Mouse (Mus musculus) midbrain, postnatal 0 days (tissue): Measurements from ENCODE around the gene Syne1. TPM values are rescaled to one million over a fixed set of nuclear protein-coding genes. Genes with fewer than 3 reads are reported as not detected.

Source experiments
- ATAC-seq: fragments of 200-750 bp; cut with Nextera tagmentation; 2 replicates; pipeline ENCODE4 v1.8.0; 2017; ENCODE audit warnings: moderate number of reproducible peaks, mild to moderate bottlenecking, moderate TSS enrichment, moderate library complexity; ENCODE audit not compliant: low FRiP score
- DNase-seq: peaks from one replicate; pipeline ENCODE4 v3.0.0-alpha.2; 2015; ENCODE audit warnings: low spot score
- H3K27ac ChIP-seq: fragments of 300-500 bp; sonication (generic); 2 replicates; pipeline ENCODE4 v1.5.1; 2014; ENCODE audit warnings: low read depth, mild to moderate bottlenecking, low read length, mixed read lengths
- H3K27me3 ChIP-seq: fragments of 300-500 bp; sonication (generic); 2 replicates; pipeline ENCODE4 v1.6.1; 2014; ENCODE audit warnings: low read length, control low read depth, mixed read lengths; ENCODE audit not compliant: insufficient read depth
- H3K36me3 ChIP-seq: fragments of 300-500 bp; sonication (generic); 2 replicates; pipeline ENCODE4 v1.6.1; 2014; ENCODE audit warnings: low read length, control low read depth, mixed read lengths; ENCODE audit not compliant: insufficient read depth
- H3K4me1 ChIP-seq: fragments of 300-500 bp; sonication (generic); 2 replicates; pipeline ENCODE4 v1.6.1; 2014; ENCODE audit warnings: mild to moderate bottlenecking, control low read depth, antibody characterized with exemption, low read length, mixed read lengths; ENCODE audit not compliant: insufficient read depth
- H3K4me2 ChIP-seq: fragments of 300-500 bp; sonication (generic); 2 replicates; pipeline ENCODE4 v1.6.1; 2014; ENCODE audit warnings: low read depth, mild to moderate bottlenecking, low read length, mixed read lengths; ENCODE audit not compliant: poor library complexity, severe bottlenecking
- H3K4me3 ChIP-seq: fragments of 300-500 bp; sonication (generic); 2 replicates; pipeline ENCODE4 v1.5.1; 2014; ENCODE audit warnings: low read depth, mild to moderate bottlenecking, low read length, moderate library complexity
- H3K9ac ChIP-seq: fragments of 300-500 bp; sonication (generic); replicated peaks from 2 replicates; pipeline ENCODE4 v1.6.1; 2014; ENCODE audit warnings: mild to moderate bottlenecking, low read length, moderate library complexity, mixed read lengths; ENCODE audit not compliant: poor library complexity, severe bottlenecking
- H3K9me3 ChIP-seq: fragments of 300-500 bp; sonication (generic); 2 replicates; pipeline ENCODE4 v1.6.1; 2016; ENCODE audit warnings: low read length, control low read depth
- CTCF ChIP-seq: IDR thresholded peaks from 2 replicates; pipeline ENCODE4 v1.5.1; 2016; ENCODE audit warnings: antibody characterized with exemption, mild to moderate bottlenecking
- WGBS: fragments of 180-500 bp; shearing (Covaris S2); extraction: QIAGEN DNeasy Blood & Tissue Kit; methylation state at CpG from one replicate; pipeline ENCODE4 v1.1.7; 2014; 5-methylcytosine and 5-hydroxymethylcytosine counted together
- polyA plus RNA-seq: library from polyadenylated mRNA; unstranded; fragments of >200 nt; fragmentation: Nextera tagmentation; extraction: Ambion mirVana; gene quantifications from 2 replicates; pipeline ENCODE4 v1.2.1, GENCODE M21; 2015
- total RNA-seq: library from RNA; depleted of rRNA; stranded (reverse); fragments of >200 nt; gene quantifications from 2 replicates; pipeline ENCODE4 v1.2.3, GENCODE M21; 2014

Syne1 gene
- total and polyA plus RNA-seq, 2 experiments from 2014 or later: 18.6 to 99.3 TPM

DNA sequence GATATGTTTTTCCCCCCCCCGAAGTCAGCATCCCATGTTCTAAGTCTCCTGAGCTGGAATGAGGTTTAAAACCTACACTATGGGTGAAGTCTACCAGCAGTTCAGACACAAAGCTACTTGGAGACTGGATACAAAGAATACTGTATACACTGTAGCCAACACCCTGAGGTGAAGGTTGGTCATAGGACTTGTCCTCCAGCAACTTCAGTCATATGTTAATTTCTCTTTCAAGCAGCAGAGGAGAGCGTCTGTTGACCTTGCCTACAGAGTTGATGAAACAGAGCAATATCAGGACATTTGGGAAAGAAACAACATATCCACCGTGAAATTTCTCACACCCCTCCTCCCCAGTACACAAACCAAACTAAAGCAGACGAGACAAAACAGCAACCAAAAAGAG lies 9.2 kb upstream of the Syne1 start:
- TF ChIP-seq CTCF: no peak
- Histone ChIP-seq H3K4me1 (no peaks in the 10 kb centered on the region), H3K27ac (no peak overlapping the region), H3K9ac (no peak overlapping the region), H3K27me3 (no peaks in the 10 kb centered on the region), H3K4me3 (no peak overlapping the region), H3K36me3 (no peaks in the 10 kb centered on the region), H3K9me3 (no peaks in the 10 kb centered on the region), H3K4me2 (no peak overlapping the region)
- no peak for DNase-seq
- 79% methylated on average over 4 of the region's 4 CpGs for WGBS
- no peak for ATAC-seq

DNA sequence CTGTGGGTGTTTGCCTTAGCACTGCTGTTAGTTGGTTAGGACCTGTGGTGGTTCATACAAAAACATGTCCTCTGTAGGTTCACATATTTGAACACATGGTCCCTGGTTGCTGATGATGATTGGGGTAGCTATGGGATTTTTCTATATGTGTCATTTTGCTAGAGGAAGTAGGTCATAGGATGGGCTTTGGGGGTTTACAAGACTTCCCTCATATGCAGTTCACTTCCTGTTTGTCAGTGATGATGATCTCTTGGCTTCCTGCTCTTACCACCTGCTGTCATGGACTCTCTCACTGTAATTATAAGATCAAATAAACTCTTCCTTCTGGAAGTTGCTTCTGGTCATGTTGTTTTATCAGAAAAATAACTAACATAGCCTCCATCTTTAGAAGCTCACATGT lies 7.5 kb upstream of the Syne1 start:
- DNase-seq (no peak), ATAC-seq (no peak)
- no peak for TF ChIP-seq CTCF
- H3K4me2 ChIP-seq: no peak overlapping the region
- H3K4me3 ChIP-seq: no peak overlapping the region
- no peaks in the 10 kb centered on the region for H3K9me3 ChIP-seq
- no peaks in the 10 kb centered on the region for H3K36me3 ChIP-seq
- H3K27ac ChIP-seq: no peak overlapping the region
- no peaks in the 10 kb centered on the region for H3K4me1 ChIP-seq
- H3K9ac ChIP-seq: no peak overlapping the region
- no peaks in the 10 kb centered on the region for H3K27me3 ChIP-seq

DNA sequence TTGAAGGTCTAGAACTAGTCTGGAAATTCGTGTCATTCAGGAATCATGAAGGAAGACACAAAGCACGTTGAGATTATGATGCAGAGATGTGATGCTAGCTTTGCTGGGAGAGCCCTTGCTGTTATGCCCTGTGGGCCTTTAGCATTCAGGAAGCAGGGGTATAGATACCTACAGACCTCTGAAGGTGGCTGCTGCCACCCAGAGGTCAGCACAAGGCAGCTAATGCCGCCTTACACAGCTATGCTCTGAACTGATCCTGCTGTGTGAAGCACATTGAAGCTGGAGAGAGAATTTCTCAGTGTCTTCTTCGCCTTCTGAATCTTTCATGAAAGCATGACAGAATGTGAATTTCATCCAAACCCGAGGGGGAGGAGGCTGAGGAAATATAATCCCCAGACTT lies 3.7 kb upstream of the Syne1 start:
- peak; percentile 81 for TF ChIP-seq CTCF
- Histone ChIP-seq H3K36me3 (no peaks in the 10 kb centered on the region), H3K27me3 (no peaks in the 10 kb centered on the region), H3K9me3 (no peaks in the 10 kb centered on the region), H3K9ac (no peak overlapping the region), H3K4me3 (no peak overlapping the region), H3K27ac (no peak overlapping the region), H3K4me2 (no peak overlapping the region), H3K4me1 (no peaks in the 10 kb centered on the region)
- WGBS: 16% methylated on average over 5 of the region's 5 CpGs
- DNase-seq (peak; percentile 77), ATAC-seq (peak; percentile 62; the same call in 1 of the 2 replicates)

DNA sequence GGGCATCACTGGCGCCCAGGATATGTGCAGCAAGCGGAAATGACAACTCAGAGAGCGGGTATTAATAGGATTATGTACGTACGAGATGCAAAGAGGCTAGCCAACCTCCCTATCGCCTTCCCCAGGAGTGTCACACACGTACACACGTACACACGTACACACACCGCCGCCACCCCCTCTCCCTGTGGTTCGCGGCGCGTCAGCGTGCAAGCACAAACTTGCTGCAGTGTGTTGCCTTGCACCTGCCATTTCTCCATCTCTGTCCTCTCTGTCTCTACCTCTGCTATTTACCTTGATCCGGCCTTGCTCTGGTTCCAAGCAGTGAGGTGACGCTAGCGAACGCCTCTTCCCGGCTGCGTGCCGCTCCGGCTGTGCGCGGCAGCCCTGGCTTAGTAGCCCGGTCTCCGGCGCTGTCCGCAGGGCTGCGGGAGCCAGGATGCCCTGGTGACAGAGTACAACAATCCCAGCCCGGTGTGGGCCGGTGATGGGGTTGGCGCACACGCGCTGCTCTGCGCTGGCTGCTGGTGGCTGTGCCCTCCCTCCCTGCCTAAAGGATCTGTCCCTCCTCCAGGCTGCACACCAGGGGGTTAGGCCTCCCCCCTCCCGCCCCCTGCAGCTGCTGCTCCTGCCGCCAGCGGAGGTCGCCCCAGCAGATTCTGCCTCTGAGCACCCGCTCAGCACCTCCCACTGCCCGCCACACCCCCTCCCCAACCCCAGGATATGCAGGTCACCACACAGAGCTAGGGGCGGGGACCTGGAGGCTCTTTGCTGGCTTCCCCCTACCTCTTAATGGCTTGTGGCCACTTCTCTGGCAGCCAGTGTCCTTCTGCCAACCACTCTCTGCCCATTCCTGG lies 887 bp downstream of the Syne1 start:
- peak overlapping the region; percentile 62 for H3K4me3 ChIP-seq
- H3K4me1 ChIP-seq: no peaks in the 10 kb centered on the region; the same call in 1 of the 2 replicates
- no peaks in the 10 kb centered on the region for H3K27me3 ChIP-seq
- under 1% methylated on average over 44 of the region's 44 CpGs for WGBS
- peak; percentile 72 for DNase-seq
- no peaks in the 10 kb centered on the region for H3K9me3 ChIP-seq
- H3K9ac ChIP-seq: peak overlapping the region; percentile 83
- TF ChIP-seq CTCF: peak; percentile 63
- H3K4me2 ChIP-seq: peak overlapping the region; percentile 70
- H3K36me3 ChIP-seq: no peaks in the 10 kb centered on the region
- H3K27ac ChIP-seq: peak overlapping the region; percentile 87
- ATAC-seq: peak; percentile 88

GRCm38 (mm10) chr10:5549871-5550167 lies 1.5 kb downstream of the Syne1 start:
- no peaks in the 10 kb centered on the region for H3K36me3 ChIP-seq
- H3K4me1 ChIP-seq: no peaks in the 10 kb centered on the region; the same call in 1 of the 2 replicates
- DNase-seq: no peak
- no peak for TF ChIP-seq CTCF
- H3K9me3 ChIP-seq: no peaks in the 10 kb centered on the region
- peak overlapping the region; percentile 70 for H3K4me2 ChIP-seq
- H3K4me3 ChIP-seq: peak overlapping the region; percentile 62
- peak overlapping the region; percentile 87 for H3K27ac ChIP-seq
- WGBS: 3% methylated on average over 6 of the region's 6 CpGs
- H3K9ac ChIP-seq: peak overlapping the region; percentile 83
- ATAC-seq: no peak; the same call in 1 of the 2 replicates
- no peaks in the 10 kb centered on the region for H3K27me3 ChIP-seq

DNA sequence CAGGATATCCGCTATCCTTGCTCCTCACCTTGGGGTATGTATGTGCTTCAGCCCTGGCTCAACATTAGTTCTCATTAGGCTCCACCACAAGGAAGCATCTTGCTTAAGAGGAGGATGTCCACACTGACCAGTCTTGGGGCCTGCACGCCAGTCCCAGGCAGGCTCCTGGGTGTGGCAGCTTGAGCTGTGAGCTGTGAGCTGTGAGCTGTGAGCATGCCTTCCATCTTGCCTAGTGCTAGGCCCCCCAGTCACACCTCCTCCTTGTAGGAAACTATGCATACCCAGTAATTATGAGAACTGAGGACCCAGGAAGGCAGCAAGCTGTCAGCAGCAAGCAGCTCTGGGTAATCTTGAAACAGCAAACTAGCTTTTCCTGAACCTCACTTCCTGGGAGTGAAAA lies 2.6 kb downstream of the Syne1 start:
- no peak for DNase-seq
- no peak overlapping the region for H3K4me3 ChIP-seq
- TF ChIP-seq CTCF: no peak
- 89% methylated on average over 2 of the region's 2 CpGs for WGBS
- H3K4me2 ChIP-seq: peak overlapping the region; percentile 70
- no peaks in the 10 kb centered on the region for H3K9me3 ChIP-seq
- no peak overlapping the region for H3K27ac ChIP-seq
- no peak overlapping the region for H3K9ac ChIP-seq
- no peaks in the 10 kb centered on the region; the same call in 1 of the 2 replicates for H3K4me1 ChIP-seq
- no peaks in the 10 kb centered on the region for H3K27me3 ChIP-seq
- ATAC-seq: no peak
- no peaks in the 10 kb centered on the region for H3K36me3 ChIP-seq
